Mouse (Mus musculus) forebrain, embryonic 15.5 days (tissue): ENCODE measurements around the gene Csnk1d. TPM values are rescaled to one million over a fixed set of nuclear protein-coding genes. Genes with fewer than 3 reads are reported as not detected.

ENCODE experiments used
- ATAC-seq: fragments of 200-750 bp; cut with Nextera tagmentation; replicated peaks from 2 replicates; pipeline ENCODE4 v1.8.0; 2017; ENCODE audit warnings: mild to moderate bottlenecking, moderate TSS enrichment, moderate library complexity
- H3K27ac ChIP-seq: fragments of 300-500 bp; sonication (generic); replicated peaks from 2 replicates; pipeline ENCODE4 v1.5.1; 2015; ENCODE audit warnings: mild to moderate bottlenecking, inconsistent platforms
- H3K27me3 ChIP-seq: fragments of 300-500 bp; sonication (generic); 2 replicates; pipeline ENCODE4 v1.6.1; 2015; ENCODE audit warnings: inconsistent platforms
- H3K36me3 ChIP-seq: fragments of 300-500 bp; sonication (generic); 2 replicates; pipeline ENCODE4 v1.6.1; 2015; ENCODE audit warnings: mild to moderate bottlenecking, inconsistent platforms
- H3K4me1 ChIP-seq: fragments of 300-500 bp; sonication (generic); 2 replicates; pipeline ENCODE4 v1.6.1; 2015; ENCODE audit warnings: inconsistent platforms
- H3K4me2 ChIP-seq: fragments of 300-500 bp; sonication (generic); replicated peaks from 2 replicates; pipeline ENCODE4 v1.6.1; 2015; ENCODE audit warnings: mild to moderate bottlenecking, inconsistent platforms
- H3K4me3 ChIP-seq: fragments of 300-500 bp; sonication (generic); 2 replicates; pipeline ENCODE4 v1.5.1; 2015; ENCODE audit warnings: mild to moderate bottlenecking, inconsistent platforms
- H3K9ac ChIP-seq: fragments of 300-500 bp; sonication (generic); replicated peaks from 2 replicates; pipeline ENCODE4 v1.6.1; 2015; ENCODE audit warnings: mild to moderate bottlenecking, inconsistent platforms
- H3K9me3 ChIP-seq: fragments of 300-500 bp; sonication (generic); 2 replicates; pipeline ENCODE4 v1.6.1; 2016; ENCODE audit warnings: inconsistent platforms
- WGBS: fragments of 180-500 bp; shearing (Covaris S2); methylation state at CpG from one replicate; pipeline ENCODE4 v1.1.7; 2015; ENCODE audit warnings: mixed read lengths; 5-methylcytosine and 5-hydroxymethylcytosine counted together
- polyA plus RNA-seq: library from polyadenylated mRNA; unstranded; fragments of >200 nt; fragmentation: Nextera tagmentation; extraction: Ambion mirVana; gene quantifications from 2 replicates; pipeline ENCODE4 v1.2.1, GENCODE M21; 2015

Csnk1d gene
- polyA plus RNA-seq, 1 experiment from 2014 or later = 157 TPM

DNA sequence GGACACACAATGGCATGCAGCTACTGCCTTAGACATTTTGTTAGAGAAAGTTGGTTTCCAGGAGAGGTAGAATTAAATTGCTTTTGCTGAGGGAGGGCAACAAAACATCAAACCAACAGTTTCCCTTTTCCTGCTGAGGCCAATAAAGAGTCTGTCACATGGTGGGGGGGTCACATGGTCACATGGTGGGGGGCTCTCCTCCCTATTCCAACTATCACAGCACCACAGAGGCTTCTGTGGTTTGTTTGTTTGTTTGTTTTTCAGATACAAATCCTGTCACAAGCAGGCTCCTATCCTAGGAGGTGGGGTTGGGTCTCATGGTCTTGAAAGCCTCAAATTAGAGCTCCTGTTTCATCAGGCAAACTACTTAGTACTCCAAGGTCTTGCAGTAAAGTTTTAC lies 8.7 kb downstream of the Csnk1d start:
- peaks cover 59% of the 10 kb centered on the region for H3K36me3 ChIP-seq
- no peaks in the 10 kb centered on the region for H3K27me3 ChIP-seq
- ATAC-seq = no peak

DNA sequence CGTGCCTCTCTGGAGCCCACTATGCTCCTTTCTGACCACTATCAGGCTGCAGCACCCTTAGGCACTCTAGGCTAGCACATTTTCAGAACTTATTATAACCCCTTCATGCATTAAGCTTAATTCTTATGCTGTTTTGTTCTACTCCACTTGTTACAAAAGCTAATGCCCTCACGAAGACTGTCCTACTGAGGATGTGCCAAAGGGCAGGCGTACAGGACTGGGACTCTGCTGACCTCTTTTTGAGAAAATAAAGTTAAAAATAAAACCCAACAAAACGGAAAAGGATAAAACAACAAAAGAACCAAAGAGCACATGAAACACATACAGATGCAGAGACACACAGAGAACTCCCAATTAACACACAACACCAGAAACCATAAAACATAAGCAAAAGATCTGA lies 9.5 kb downstream of the Csnk1d start:
- Histone ChIP-seq H3K27me3 (no peaks in the 10 kb centered on the region), H3K4me1 (no peaks in the 10 kb centered on the region), H3K27ac (no peak overlapping the region), H3K4me2 (no peak overlapping the region), H3K4me3 (no peak overlapping the region), H3K9ac (no peak overlapping the region), H3K36me3 (peaks cover 66% of the 10 kb centered on the region), H3K9me3 (no peaks in the 10 kb centered on the region)
- ATAC-seq = no peak
- WGBS = 87% methylated on average over 4 of the region's 4 CpGs

More for the DNA sequence above, 8.7 kb downstream of the Csnk1d start:
- H3K4me2 ChIP-seq = no peak overlapping the region
- no peak overlapping the region for H3K27ac ChIP-seq
- H3K9me3 ChIP-seq = no peaks in the 10 kb centered on the region
- H3K9ac ChIP-seq = no peak overlapping the region
- H3K4me1 ChIP-seq = peaks cover 5% of the 10 kb centered on the region
- H3K4me3 ChIP-seq = no peak overlapping the region

DNA sequence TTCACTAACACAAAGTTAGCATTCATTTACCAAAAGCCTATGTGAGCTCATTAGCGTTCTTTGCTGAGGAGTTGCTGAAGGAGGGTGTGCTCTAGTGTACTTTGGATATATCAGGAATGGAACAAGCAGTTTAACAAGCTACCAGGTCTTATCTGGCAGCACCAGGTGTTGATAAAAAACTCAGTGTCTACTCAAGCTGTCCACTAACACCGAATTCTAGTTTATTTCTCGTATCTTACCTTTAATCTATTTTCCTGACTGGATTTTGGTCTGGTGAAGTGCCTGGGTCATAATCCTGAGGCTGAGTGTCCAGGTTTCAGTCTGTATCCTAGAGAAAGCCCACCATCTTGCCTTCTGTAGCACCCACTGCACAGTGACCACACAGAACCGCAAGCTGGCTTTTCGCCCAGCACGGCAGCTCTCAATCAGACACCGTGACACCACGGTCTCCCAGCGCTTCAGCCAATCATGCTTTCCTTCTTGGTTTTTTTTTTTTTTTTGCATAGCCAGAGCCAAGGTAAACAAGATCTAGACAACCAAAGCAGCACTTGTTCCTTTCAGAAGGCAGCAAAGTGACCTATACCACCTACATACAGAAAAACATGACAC lies 10.6 kb downstream of the Csnk1d start:
- 84% methylated on average over 9 of the region's 9 CpGs for WGBS
- H3K4me1 ChIP-seq = no peaks in the 10 kb centered on the region
- no peak overlapping the region for H3K9ac ChIP-seq
- no peak overlapping the region for H3K4me2 ChIP-seq
- H3K27ac ChIP-seq = no peak overlapping the region
- H3K4me3 ChIP-seq = no peak overlapping the region
- ATAC-seq = no peak
- H3K9me3 ChIP-seq = no peaks in the 10 kb centered on the region
- H3K36me3 ChIP-seq = peaks cover 71% of the 10 kb centered on the region
- H3K27me3 ChIP-seq = no peaks in the 10 kb centered on the region

DNA sequence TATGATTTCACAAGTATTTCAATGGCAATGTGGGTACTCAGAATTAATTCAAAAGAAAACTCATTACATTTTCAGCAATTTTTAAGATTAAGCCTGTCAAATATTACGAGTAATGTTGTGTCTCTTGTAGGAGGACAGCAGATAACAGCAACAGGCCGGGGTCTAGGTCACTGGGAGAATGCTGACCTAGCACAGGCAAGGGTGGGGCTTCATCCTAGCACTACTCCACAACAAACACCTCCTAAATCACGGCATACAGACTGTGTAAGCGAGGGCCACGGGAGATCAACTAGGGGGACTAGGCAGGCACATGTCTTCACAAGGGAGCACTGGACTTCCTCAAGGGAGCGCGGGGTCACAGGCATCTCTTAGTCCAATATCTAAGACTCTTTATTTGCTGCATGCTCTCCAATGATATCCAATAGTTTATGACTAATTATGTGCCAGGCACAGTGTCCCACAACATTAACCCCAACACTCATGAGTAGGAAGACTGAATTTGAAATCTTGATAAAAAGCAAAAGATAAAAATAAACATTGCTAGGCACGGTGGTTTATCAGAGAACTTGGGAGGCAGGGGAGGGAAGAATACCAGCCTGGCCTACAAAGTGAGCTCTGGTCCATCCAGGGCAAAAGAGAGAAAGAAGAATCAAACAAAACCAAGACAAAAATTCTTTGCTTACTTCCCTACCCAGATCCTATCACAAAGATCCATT lies 11.3 kb downstream of the Csnk1d start:
- Histone ChIP-seq H3K9me3 (no peaks in the 10 kb centered on the region), H3K27me3 (no peaks in the 10 kb centered on the region), H3K27ac (no peak overlapping the region), H3K4me3 (no peak overlapping the region), H3K4me2 (no peak overlapping the region), H3K36me3 (peaks cover 78% of the 10 kb centered on the region), H3K9ac (no peak overlapping the region), H3K4me1 (0 out of 2 replicates have a peak, but pooled peaks cover 3% of the 10 kb centered on the region)
- no peak for ATAC-seq
- WGBS = 91% methylated on average over 8 of the region's 8 CpGs

DNA sequence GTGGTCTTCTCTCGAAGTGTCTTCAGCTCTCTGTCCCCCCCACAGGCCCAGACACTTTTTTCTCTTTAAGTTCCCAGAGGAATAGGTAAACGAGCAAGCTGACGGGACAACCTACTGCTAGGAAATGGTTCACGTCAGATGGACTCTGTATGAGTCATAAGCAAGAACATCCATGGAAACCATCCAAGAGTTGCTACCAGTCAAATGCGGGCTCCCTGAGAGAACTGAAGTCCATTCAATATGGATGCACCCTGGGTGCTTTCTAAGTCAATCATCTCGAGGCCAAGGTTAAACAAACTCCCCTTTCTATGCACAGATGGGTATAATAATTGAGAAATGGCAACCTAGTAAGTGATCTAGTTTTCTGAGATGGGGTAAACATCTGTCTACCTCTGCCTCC lies 17.8 kb downstream of the Csnk1d start:
- no peak overlapping the region for H3K9ac ChIP-seq
- no peaks in the 10 kb centered on the region for H3K27me3 ChIP-seq
- H3K4me2 ChIP-seq = no peak overlapping the region
- no peak for ATAC-seq
- no peaks in the 10 kb centered on the region for H3K9me3 ChIP-seq
- H3K36me3 ChIP-seq = peaks cover 96% of the 10 kb centered on the region
- H3K4me1 ChIP-seq = 0 out of 2 replicates have a peak, but pooled peaks cover 3% of the 10 kb centered on the region
- no peak overlapping the region for H3K27ac ChIP-seq
- H3K4me3 ChIP-seq = no peak overlapping the region
- 85% methylated on average over 6 of the region's 6 CpGs for WGBS

DNA sequence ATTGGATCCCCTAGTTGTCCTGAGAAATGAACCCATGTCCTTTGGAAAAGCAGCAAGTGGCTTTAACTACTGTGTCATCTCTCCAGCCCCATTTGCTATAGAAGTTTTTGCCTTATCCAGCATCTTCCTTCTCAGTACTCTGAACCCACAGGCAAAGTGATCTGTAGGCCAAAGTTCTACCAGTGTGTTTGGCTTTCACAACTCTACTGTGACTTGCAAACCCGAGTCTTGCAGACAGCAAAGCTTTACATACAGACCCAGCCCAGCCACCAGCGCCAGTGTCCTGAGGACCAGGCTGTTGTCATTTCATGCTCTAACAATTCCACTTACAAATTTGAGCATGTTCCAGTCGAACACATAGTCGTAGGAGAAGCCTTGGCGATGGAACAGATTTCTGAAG lies 19.9 kb downstream of the Csnk1d start:
- 95% methylated on average over 5 of the region's 5 CpGs for WGBS
- Histone ChIP-seq H3K4me2 (no peak overlapping the region), H3K36me3 (peaks cover 99% of the 10 kb centered on the region), H3K27ac (no peak overlapping the region), H3K27me3 (no peaks in the 10 kb centered on the region), H3K9ac (no peak overlapping the region), H3K4me3 (no peak overlapping the region), H3K9me3 (no peaks in the 10 kb centered on the region), H3K4me1 (0 out of 2 replicates have a peak, but pooled peaks cover 3% of the 10 kb centered on the region)
- no peak for ATAC-seq

DNA sequence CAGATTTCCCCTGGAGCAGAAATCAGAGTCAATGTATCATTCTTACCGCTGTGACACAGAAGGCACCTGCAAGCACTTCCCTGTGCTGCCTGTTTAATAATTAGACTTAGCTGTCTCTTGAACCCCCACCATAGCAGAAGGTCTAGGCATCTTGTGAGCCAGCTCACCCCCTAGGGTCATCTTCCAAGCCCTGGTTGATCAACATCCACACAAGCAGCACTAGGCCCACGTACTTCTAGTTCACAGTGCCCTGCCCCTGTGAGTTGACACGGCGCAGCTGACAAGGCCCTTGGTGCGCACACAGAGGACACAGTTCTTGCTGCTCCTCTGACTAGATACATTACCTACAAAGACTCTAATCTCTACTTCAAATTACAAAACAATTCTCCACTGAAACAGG lies 21.4 kb downstream of the Csnk1d start:
- no peaks in the 10 kb centered on the region for H3K4me1 ChIP-seq
- WGBS = 94% methylated on average over 5 of the region's 5 CpGs
- no peaks in the 10 kb centered on the region for H3K9me3 ChIP-seq
- H3K27ac ChIP-seq = no peak overlapping the region
- ATAC-seq = no peak
- H3K9ac ChIP-seq = no peak overlapping the region
- no peak overlapping the region for H3K4me3 ChIP-seq
- H3K27me3 ChIP-seq = no peaks in the 10 kb centered on the region
- peaks cover 99% of the 10 kb centered on the region for H3K36me3 ChIP-seq
- H3K4me2 ChIP-seq = no peak overlapping the region

DNA sequence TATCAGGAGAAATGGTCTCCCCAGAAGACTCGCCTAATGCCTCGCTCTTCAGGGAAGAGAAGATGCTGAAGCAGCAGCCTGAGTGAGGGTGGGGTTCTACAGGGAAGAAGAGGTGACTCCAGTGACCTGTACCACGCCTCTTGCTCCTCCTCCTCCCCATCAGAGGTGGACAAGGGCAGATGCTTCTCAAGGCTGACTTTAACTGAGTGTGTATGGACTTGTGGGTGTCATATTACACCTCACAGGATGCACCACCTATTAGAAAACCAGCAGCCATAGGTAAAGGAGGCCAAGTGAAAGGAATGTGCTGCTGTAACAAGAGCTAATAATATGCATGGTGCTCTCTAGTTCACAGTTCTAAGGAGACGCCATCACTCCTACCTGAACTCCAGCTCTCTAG lies 25.5 kb downstream of the Csnk1d start:
- Histone ChIP-seq H3K4me1 (no peaks in the 10 kb centered on the region), H3K27ac (no peak overlapping the region), H3K36me3 (peaks cover 99% of the 10 kb centered on the region), H3K27me3 (no peaks in the 10 kb centered on the region), H3K4me3 (no peak overlapping the region), H3K9me3 (no peaks in the 10 kb centered on the region), H3K4me2 (no peak overlapping the region), H3K9ac (no peak overlapping the region)
- WGBS = 86% methylated on average over 4 of the region's 4 CpGs
- ATAC-seq = no peak

DNA sequence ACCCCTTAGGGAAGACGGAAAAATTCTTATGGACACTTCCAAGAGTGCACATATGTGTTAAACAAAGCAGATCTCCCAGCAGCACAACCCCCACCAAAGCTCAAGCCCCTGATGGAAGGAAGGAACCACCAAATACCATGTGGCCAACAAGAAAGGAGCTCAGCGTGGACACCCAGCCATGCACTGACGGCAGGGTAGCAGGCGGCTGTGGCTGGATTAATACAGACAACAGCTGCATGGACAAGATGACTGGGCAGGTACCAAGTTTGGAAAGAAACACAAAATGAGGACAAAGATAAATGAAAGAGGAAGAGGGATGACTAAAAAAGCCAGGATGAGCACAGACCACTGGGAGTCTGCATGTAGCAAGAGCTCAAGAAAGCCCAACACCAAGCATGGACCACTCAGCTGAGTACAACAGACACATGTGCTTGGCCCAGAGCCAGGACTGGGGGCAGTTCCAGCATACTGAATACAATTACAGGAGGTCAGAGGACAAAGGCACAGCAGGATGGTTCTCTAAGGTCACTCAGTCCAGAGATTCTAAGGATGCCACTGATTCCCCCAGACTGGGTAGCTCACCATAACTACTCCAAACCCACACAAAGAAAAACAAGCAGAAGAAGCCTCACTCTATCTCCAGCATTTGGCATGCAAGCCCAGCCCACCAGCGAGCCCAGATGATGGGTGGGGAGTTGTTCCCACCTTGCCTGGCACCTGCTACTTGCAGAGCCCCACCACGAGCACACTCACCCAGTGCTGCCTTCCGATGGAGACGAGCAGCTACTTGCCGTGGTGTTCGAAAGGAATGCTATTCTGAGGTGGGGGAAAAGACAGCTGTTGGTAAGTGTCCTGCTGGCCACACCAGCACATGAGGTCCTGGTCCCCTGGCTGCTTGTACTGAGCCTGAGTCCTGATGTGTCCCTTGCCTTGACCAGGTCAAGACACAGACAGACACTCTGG lies 26.7 kb downstream of the Csnk1d start:
- Histone ChIP-seq H3K4me2 (no peak overlapping the region), H3K27me3 (no peaks in the 10 kb centered on the region), H3K9me3 (no peaks in the 10 kb centered on the region), H3K4me3 (no peak overlapping the region), H3K36me3 (peaks cover 92% of the 10 kb centered on the region), H3K4me1 (no peaks in the 10 kb centered on the region), H3K9ac (no peak overlapping the region), H3K27ac (no peak overlapping the region)
- no peak for ATAC-seq
- WGBS = 79% methylated on average over 10 of the region's 10 CpGs

DNA sequence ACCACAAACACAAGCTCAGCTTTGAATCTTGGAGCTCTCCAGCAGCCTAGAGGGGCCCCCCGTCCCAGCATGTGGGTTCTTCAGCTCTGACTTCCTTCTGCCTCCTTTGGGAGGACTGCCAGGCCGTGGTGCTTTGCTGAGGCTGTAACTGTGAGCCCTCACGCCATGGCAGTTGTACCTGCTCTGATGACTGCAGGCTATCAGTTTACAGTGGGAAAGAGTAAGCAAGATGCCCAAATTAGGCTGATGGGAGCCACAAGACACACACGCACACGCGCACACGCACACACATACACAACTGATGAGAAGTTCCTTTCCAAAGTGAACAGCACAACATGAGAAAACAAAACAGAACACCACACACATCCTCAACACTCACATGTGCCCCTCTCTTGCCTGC lies 28.2 kb downstream of the Csnk1d start:
- H3K9ac ChIP-seq = no peak overlapping the region
- H3K9me3 ChIP-seq = no peaks in the 10 kb centered on the region
- H3K4me1 ChIP-seq = no peaks in the 10 kb centered on the region
- no peak overlapping the region for H3K4me2 ChIP-seq
- peaks cover 78% of the 10 kb centered on the region for H3K36me3 ChIP-seq
- H3K27me3 ChIP-seq = no peaks in the 10 kb centered on the region
- WGBS = 90% methylated on average over 7 of the region's 7 CpGs
- ATAC-seq = no peak
- H3K27ac ChIP-seq = no peak overlapping the region
- no peak overlapping the region for H3K4me3 ChIP-seq

DNA sequence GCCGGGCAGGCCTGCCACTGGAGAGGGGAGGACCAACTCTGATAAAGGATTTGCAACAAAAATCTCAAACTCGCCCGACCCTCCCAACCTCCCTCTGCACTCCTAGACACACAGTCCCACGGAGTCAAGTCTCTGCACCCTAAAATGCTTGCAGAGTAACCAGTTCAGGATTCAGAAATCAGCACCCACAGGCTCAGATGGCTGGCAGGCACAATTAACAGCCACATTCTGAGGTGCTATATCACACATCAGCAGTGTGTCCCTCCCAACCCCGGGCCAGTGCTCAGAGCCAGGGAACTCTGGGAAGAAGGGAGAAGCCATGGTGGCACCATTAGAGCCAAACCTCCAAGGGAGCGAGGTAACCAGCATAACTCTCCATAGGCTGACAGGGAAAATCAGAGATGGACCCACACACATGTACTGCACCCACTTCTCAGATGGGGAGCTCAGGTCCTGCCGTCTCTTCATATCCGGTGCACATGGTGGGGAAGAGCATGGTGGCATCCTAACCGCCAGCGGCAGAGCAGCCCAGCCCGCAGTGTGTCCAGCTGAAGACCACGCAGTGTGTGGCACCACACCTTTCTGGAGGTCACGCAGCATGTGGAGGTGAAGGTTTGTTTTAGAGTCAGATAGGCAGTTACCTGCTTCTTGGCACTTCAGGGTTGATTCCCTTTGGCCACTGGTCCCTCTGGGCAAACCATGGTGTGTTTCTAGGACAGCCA lies 28.9 kb downstream of the Csnk1d start:
- Histone ChIP-seq H3K4me2 (no peak overlapping the region), H3K27me3 (no peaks in the 10 kb centered on the region), H3K4me3 (no peak overlapping the region), H3K36me3 (peaks cover 74% of the 10 kb centered on the region), H3K9me3 (no peaks in the 10 kb centered on the region), H3K4me1 (no peaks in the 10 kb centered on the region), H3K27ac (no peak overlapping the region), H3K9ac (no peak overlapping the region)
- 95% methylated on average over 13 of the region's 13 CpGs for WGBS
- no peak for ATAC-seq

DNA sequence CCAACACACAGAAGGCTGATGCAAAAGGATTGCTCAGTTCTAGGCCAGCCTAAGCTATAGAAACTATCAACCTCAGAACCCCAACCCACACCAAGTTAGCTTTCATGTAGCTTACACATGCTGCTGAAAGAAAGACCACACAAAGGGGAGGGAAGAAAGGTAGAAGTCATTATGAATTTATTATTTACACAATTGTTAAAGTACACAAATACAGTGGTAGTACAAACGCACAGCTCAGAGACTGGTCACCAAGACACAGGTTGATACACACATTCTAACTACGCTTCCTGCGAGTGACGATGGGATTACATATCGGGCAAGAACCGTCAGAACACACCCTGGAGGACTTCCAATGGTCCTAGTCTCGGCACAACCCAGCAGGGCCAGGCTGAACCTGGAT lies 29.5 kb downstream of the Csnk1d start:
- 90% methylated on average over 7 of the region's 7 CpGs for WGBS
- Histone ChIP-seq H3K27ac (no peak overlapping the region), H3K36me3 (peaks cover 71% of the 10 kb centered on the region), H3K4me3 (no peak overlapping the region), H3K4me2 (no peak overlapping the region), H3K27me3 (no peaks in the 10 kb centered on the region), H3K9me3 (no peaks in the 10 kb centered on the region), H3K4me1 (no peaks in the 10 kb centered on the region), H3K9ac (no peak overlapping the region)
- no peak for ATAC-seq
